Mouse (Mus musculus) liver, embryonic 13.5 days (tissue): ENCODE measurements around the gene Atp13a5. TPM values are rescaled to one million over a fixed set of nuclear protein-coding genes. Genes with fewer than 3 reads are reported as not detected.

Experiments
- ATAC-seq: fragments of 200-750 bp; cut with Nextera tagmentation; 2 replicates; pipeline ENCODE4 v1.8.0; 2017; ENCODE audit warnings: low read depth, mild to moderate bottlenecking, moderate number of reproducible peaks, moderate library complexity
- DNase-seq: peaks from one replicate; pipeline ENCODE4 v3.0.0; 2022
- H3K27ac ChIP-seq: fragments of 300-500 bp; sonication (generic); 2 replicates; pipeline ENCODE4 v1.5.1; 2015; ENCODE audit warnings: moderate library complexity, mild to moderate bottlenecking, inconsistent platforms
- H3K27me3 ChIP-seq: fragments of 300-500 bp; sonication (generic); 2 replicates; pipeline ENCODE4 v1.6.1; 2015; ENCODE audit warnings: mild to moderate bottlenecking, inconsistent platforms
- H3K36me3 ChIP-seq: fragments of 300-500 bp; sonication (generic); 2 replicates; pipeline ENCODE4 v1.6.1; 2015; ENCODE audit warnings: mild to moderate bottlenecking, inconsistent platforms
- H3K4me1 ChIP-seq: fragments of 300-500 bp; sonication (generic); replicated peaks from 2 replicates; pipeline ENCODE4 v1.6.1; 2015; ENCODE audit warnings: inconsistent platforms
- H3K4me2 ChIP-seq: fragments of 300-500 bp; sonication (generic); 2 replicates; pipeline ENCODE4 v1.6.1; 2015; ENCODE audit warnings: inconsistent platforms, mild to moderate bottlenecking, moderate library complexity
- H3K4me3 ChIP-seq: fragments of 300-500 bp; sonication (generic); replicated peaks from 2 replicates; pipeline ENCODE4 v1.5.1; 2015; ENCODE audit warnings: mild to moderate bottlenecking, inconsistent platforms
- H3K9ac ChIP-seq: fragments of 300-500 bp; sonication (generic); 2 replicates; pipeline ENCODE4 v1.6.1; 2015; ENCODE audit warnings: mild to moderate bottlenecking, inconsistent platforms
- H3K9me3 ChIP-seq: fragments of 300-500 bp; sonication (generic); replicated peaks from 2 replicates; pipeline ENCODE4 v1.6.1; 2016; ENCODE audit warnings: inconsistent platforms
- WGBS: fragments of 180-500 bp; shearing (Covaris S2); methylation state at CpG from one replicate; pipeline ENCODE4 v1.1.7; 2015; ENCODE audit not compliant: insufficient replicate concordance; 5-methylcytosine and 5-hydroxymethylcytosine counted together
- polyA plus RNA-seq: library from polyadenylated mRNA; unstranded; fragments of >200 nt; fragmentation: Nextera tagmentation; extraction: Ambion mirVana; gene quantifications from 2 replicates; pipeline ENCODE4 v1.2.1, GENCODE M21; 2015

Gene Atp13a5
- polyA plus RNA-seq, 1 experiment from 2014 or later, result not detected

DNA sequence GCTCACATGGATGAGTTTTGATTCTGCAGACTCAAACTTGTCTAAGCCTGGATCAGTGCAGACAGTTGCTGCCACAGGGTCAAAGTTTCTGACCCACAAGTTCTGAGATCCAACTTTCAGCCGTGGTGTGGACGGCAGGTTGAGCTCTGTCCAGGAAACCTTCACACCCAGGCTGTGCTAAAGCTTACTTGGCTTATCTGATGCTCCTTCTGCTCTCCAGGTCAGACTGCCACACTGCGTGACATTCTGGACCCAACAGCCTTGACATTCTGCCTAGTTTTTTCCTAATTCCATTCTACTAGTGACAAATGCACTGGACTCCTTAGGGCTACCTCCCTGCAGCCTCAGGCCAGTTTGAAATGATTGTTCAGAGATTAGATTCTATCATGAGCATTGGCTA, 63.1 kb downstream of the Atp13a5 start:
- DNase-seq (no peak), ATAC-seq (no peak)
- Histone ChIP-seq H3K4me3 (no peak overlapping the region), H3K9ac (no peak overlapping the region), H3K9me3 (no peaks in the 10 kb centered on the region), H3K27me3 (no peaks in the 10 kb centered on the region), H3K4me2 (no peak overlapping the region), H3K27ac (no peak overlapping the region), H3K36me3 (no peaks in the 10 kb centered on the region), H3K4me1 (no peaks in the 10 kb centered on the region)
- WGBS, result 69% methylated on average over 3 of the region's 3 CpGs

DNA sequence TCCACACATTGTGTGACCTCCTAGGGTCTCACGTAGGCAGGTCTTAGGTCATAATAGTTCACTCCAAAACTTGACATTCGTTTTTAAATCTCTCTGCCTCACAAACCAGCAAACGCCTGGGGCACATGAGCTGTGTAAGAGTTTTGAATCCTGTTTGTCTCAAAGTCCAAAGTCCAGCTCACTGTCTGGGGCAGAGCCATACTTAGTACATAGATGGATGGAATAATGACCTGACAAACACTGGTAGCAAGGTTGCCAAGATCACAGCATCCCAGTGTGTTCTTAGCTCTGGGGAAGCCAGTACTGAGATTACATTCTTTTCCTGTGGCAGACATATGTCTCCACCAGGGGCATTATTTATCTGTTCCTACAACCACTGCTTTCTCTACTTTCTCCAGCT, 63.5 kb downstream of the Atp13a5 start:
- H3K27me3 ChIP-seq, result no peaks in the 10 kb centered on the region
- H3K9ac ChIP-seq, result no peak overlapping the region
- no peaks in the 10 kb centered on the region for H3K9me3 ChIP-seq
- no peak overlapping the region for H3K4me2 ChIP-seq
- H3K4me1 ChIP-seq, result no peaks in the 10 kb centered on the region
- DNase-seq, result no peak
- 54% methylated on average over 3 of the region's 3 CpGs for WGBS
- H3K36me3 ChIP-seq, result no peaks in the 10 kb centered on the region
- no peak overlapping the region for H3K4me3 ChIP-seq
- no peak overlapping the region for H3K27ac ChIP-seq
- no peak for ATAC-seq

DNA sequence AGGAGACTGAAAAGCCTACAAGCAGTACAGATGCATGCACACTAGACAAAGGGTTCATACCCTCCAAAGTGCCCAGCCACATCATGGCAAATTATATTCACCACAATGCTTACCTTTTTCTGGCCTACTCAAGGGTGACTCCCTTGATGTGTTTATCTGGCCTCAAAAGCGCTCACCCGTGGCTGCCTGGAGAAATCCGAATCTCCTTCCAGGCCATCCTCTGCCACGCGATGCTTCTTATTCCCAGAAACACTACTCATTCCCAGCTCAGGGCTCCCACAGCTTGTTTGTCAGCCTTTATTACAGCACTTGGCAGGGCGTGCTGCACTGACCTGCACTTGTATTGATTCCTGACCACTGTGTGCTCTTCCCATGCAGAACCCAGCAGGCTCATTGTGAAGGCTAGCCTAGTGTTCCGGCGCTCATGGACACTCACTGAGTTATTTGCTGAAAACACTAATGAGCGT, 80.9 kb downstream of the Atp13a5 start:
- Histone ChIP-seq H3K4me1 (no peaks in the 10 kb centered on the region), H3K27me3 (no peaks in the 10 kb centered on the region), H3K9ac (no peak overlapping the region), H3K4me3 (no peak overlapping the region), H3K4me2 (no peak overlapping the region), H3K36me3 (no peaks in the 10 kb centered on the region), H3K27ac (no peak overlapping the region), H3K9me3 (no peaks in the 10 kb centered on the region)
- 71% methylated on average over 9 of the region's 9 CpGs for WGBS
- DNase-seq (no peak), ATAC-seq (no peak)

DNA sequence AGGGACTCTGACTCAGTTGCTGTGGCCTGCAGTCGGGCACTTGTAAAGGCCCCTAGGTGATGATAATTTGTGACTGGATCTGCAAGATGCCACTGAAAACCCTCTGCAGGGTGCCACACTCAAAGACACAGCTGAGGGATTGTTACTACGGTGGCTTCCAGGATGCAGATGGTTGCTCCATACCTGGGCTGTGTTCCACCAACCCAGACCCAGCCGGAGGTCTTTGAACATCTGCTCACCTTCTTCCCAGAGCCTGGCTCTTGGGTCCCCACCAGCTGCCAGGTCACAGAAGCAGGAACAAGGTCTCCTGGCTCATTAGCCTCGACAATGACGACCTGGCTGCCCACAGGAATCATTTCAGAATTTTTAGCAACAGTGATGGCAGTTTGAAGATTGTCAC, 97.8 kb downstream of the Atp13a5 start:
- Histone ChIP-seq H3K27me3 (no peaks in the 10 kb centered on the region), H3K9me3 (0 out of 2 replicates have a peak, but pooled peaks cover 2% of the 10 kb centered on the region), H3K27ac (no peak overlapping the region), H3K9ac (no peak overlapping the region), H3K36me3 (no peaks in the 10 kb centered on the region), H3K4me3 (no peak overlapping the region), H3K4me1 (no peaks in the 10 kb centered on the region), H3K4me2 (no peak overlapping the region)
- 60% methylated on average over 5 of the region's 5 CpGs for WGBS
- no peak for ATAC-seq
- no peak for DNase-seq

DNA sequence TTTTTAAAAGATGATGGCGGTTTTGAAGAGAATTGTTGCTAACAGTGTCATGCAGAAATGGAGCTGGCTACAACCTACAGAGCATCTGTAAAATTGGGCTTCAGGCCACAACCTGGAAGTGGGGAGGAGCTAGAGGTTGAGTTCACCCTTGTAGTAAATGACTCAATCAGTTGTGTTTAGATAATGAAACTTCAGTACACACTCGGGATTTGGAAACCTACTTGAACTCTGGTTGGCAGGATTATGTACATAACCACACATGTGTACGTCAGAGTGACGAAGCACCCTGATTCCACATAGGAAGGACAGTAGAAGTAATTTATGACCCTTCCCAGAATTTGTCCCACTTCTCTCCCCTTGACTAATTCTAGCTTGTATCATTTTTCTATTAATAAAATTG, 124.2 kb downstream of the Atp13a5 start:
- WGBS, result 72% methylated on average over 4 of the region's 4 CpGs

DNA sequence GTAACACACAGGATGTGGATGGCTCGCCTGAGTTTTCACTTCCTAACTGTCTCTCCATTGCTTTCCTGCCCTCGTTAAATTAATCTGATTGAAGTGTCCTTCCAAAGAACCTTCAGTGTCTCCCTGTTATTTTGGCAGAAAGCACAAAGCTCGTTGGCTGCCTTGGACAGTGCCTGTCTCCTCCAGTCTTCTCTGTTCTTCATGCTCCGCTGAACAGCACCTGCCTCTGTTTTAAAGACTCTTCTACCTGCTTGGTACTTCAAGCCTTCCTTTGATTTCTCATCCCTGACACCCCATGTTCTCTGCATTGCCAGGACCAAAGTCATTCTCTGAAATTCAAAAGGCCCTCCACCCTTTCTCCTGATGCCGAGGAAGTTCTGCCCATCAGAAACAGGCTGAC, 142.6 kb downstream of the Atp13a5 start:
- Histone ChIP-seq H3K4me3 (no peak overlapping the region), H3K9ac (no peak overlapping the region), H3K27ac (no peak overlapping the region), H3K36me3 (no peaks in the 10 kb centered on the region), H3K9me3 (no peaks in the 10 kb centered on the region), H3K27me3 (no peaks in the 10 kb centered on the region), H3K4me2 (no peak overlapping the region), H3K4me1 (no peaks in the 10 kb centered on the region)
- WGBS, result 52% methylated on average over 5 of the region's 5 CpGs
- DNase-seq (no peak), ATAC-seq (no peak)

More for the DNA sequence above, 124.2 kb downstream of the Atp13a5 start:
- Histone ChIP-seq H3K4me2 (no peak overlapping the region), H3K27ac (no peak overlapping the region), H3K9me3 (no peaks in the 10 kb centered on the region), H3K4me1 (no peaks in the 10 kb centered on the region), H3K27me3 (no peaks in the 10 kb centered on the region), H3K4me3 (no peak overlapping the region), H3K9ac (no peak overlapping the region), H3K36me3 (no peaks in the 10 kb centered on the region)
- no peak for DNase-seq
- no peak for ATAC-seq

DNA sequence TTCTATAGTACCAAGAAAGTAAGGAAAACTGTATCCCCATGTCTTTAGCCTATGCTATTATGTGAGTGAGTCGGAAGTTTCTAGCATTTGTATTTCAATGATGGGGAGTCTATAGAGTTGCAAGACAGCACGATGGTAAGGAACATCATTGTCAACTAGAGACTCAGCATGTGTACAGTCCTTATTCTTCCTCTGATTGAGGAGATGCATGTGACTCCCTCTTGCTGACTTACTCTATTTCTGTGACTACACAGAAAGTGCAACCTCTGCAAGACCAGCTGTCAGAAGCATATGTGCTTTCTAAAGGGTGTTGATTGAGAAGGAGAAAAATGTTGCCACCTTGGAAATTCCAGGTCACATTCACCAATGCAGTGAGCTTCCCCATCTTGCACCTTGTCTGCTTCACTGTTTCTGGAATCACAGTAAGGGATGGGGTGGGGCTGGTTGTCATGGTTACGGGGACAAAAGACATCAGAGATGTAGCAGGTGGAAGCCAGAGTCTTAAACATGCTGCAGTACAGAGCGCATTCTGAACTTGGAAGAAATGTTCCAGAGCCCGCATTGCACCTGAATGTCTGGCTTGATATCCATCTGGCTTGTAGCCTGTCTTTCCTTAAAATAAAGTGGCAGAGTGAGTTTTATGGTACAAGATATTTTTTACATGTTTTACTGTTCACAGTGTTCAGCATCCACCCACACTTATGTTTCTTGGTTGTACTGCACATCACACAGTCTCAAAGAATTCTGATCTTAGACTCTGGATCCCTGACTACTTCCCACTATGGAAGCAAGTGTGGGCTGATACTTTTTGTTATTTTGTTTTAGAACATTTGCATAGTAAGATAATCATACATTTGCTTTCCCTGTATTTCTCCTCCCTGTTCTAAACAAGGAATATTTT, 161.9 kb downstream of the Atp13a5 start:
- Histone ChIP-seq H3K9me3 (no peaks in the 10 kb centered on the region), H3K4me1 (no peaks in the 10 kb centered on the region), H3K27ac (no peak overlapping the region), H3K4me2 (no peak overlapping the region), H3K27me3 (no peaks in the 10 kb centered on the region), H3K9ac (no peak overlapping the region), H3K4me3 (no peak overlapping the region), H3K36me3 (no peaks in the 10 kb centered on the region)
- 70% methylated on average over 5 of the region's 5 CpGs for WGBS
- DNase-seq (no peak), ATAC-seq (no peak)

DNA sequence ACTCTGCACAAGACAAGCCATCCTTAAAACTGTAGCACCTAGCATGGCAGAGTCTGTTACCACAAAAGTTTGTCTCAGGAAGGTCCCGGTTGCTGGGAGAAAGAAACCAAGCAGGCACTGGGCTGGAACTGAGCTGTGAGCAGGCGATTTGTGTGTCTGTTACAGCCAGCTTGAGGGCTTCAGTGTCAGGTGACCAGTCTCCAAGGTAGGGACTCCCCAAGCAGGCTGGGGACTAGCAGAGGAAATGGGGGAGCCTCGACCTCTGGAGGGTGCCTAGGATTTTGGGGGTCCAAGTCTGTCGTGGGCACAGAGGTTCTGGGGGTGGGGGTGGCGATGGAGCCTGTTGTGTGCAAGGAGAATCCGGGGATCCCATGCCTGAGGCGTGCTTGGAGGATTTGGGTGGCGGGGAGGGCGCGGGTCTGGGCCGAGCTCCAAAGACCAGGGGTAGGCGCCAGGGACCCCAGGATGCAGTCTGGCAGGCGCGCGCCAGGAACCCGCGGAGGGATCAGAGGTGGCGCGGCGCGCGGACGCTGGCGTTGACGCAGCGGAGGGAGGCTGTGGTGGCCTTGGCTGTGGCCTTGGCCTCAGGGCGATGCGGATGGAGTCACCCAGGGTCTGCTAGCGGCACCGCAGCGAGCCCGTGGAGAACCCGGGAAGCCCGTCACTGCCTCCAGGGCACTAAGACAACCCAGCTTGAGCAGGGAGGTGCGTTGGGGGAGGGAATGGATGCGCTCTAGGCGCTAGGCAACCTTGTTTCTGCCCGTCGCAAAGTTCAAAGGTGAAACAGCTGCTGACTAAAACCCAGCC, 168.7 kb downstream of the Atp13a5 start, which contains the start of gene Hrasls:
Hrasls (plus strand) TSS at position 91 of the 807 bp plus-strand sequence.
- 3% methylated on average over 39 of the region's 39 CpGs for WGBS
- no peaks in the 10 kb centered on the region for H3K9me3 ChIP-seq
- H3K4me3 ChIP-seq, result peak within 1 kb of the TSS; percentile 21
- H3K27me3 ChIP-seq, result 0 out of 2 replicates have a peak, but pooled peaks cover 12% of the 10 kb centered on the region
- peak within 1 kb of the TSS; percentile 50 for H3K4me2 ChIP-seq
- H3K27ac ChIP-seq, result no peak within 1 kb of the TSS
- DNase-seq (no peak), ATAC-seq (no peak)
- no peak within 1 kb of the TSS for H3K9ac ChIP-seq
- no peaks in the 10 kb centered on the region for H3K36me3 ChIP-seq
- H3K4me1 ChIP-seq, result no peaks in the 10 kb centered on the region

DNA sequence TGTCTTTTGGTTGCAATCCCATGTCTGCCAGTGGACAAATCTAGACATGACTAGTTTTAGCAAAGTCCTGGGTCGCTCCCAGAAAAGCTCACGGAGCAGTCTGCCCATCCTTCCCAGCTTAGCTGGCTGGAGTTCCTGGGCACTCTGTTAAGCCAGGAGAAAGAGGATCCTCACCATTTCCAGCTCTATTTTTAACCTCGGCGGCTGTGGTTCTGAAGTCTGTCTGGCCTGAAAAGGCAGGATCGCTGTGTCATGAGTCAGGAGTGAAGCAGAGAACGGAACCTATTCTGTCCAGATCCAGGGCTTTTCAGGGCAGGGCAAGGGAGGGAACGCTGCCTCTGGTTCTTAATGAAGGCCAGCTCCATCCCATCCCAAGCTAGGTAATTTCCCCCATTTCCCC, 169.7 kb downstream of the Atp13a5 start:
- no peak overlapping the region for H3K9ac ChIP-seq
- H3K4me2 ChIP-seq, result no peak overlapping the region
- no peaks in the 10 kb centered on the region for H3K36me3 ChIP-seq
- 0 out of 2 replicates have a peak, but pooled peaks cover 12% of the 10 kb centered on the region for H3K27me3 ChIP-seq
- no peaks in the 10 kb centered on the region for H3K4me1 ChIP-seq
- H3K27ac ChIP-seq, result no peak overlapping the region
- 49% methylated on average over 7 of the region's 7 CpGs for WGBS
- H3K4me3 ChIP-seq, result no peak overlapping the region
- H3K9me3 ChIP-seq, result no peaks in the 10 kb centered on the region
- DNase-seq (no peak), ATAC-seq (no peak)

DNA sequence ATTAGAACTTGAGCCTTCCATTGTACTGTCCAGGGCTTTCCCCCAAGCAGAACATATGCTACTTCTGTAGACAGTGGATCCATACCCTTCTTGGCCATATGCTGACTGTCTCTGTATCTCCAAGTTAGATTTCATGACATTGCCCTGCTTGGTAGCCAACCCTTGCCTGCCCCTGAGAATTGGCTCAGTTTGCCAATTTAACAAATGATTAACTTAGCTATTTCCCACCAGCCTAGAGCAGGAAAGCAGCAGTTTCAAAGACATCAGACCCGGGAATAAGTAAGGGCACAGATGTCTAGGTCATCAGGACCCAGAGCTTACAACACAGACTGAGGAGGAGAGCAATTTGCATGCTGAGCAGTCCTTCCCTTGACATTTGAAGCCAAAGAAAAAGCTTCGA, 173.0 kb downstream of the Atp13a5 start:
- H3K9ac ChIP-seq, result no peak overlapping the region
- no peak for ATAC-seq
- H3K9me3 ChIP-seq, result no peaks in the 10 kb centered on the region
- H3K36me3 ChIP-seq, result no peaks in the 10 kb centered on the region
- H3K4me1 ChIP-seq, result no peaks in the 10 kb centered on the region
- H3K4me3 ChIP-seq, result no peak overlapping the region
- H3K27ac ChIP-seq, result no peak overlapping the region
- no peak overlapping the region for H3K4me2 ChIP-seq
- DNase-seq, result no peak
- 0 out of 2 replicates have a peak, but pooled peaks cover 6% of the 10 kb centered on the region for H3K27me3 ChIP-seq
- 39% methylated on average over 2 of the region's 2 CpGs for WGBS

DNA sequence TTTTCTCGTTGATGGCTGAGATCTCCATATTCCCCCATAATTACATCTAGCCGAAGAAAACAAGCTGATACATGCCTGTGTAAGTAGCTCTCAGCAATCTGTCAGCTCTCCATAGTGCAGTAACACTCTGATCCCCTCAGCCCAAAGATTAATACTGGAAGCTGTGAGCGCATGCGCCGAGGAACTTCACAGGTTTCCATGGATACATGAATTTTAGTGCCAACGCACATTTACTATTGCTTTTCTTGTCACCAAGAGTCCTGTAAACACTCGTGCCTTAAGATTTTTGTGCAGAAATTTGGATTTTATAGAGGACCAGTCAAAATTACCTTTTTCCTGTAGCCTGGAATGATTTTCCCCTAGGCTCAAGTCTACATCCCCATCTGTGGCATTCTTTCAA, 173.7 kb downstream of the Atp13a5 start:
- no peaks in the 10 kb centered on the region for H3K36me3 ChIP-seq
- H3K4me2 ChIP-seq, result no peak overlapping the region
- H3K4me3 ChIP-seq, result no peak overlapping the region
- DNase-seq, result no peak
- 74% methylated on average over 7 of the region's 7 CpGs for WGBS
- no peak overlapping the region for H3K9ac ChIP-seq
- H3K27ac ChIP-seq, result no peak overlapping the region
- H3K9me3 ChIP-seq, result no peaks in the 10 kb centered on the region
- H3K27me3 ChIP-seq, result 0 out of 2 replicates have a peak, but pooled peaks cover 3% of the 10 kb centered on the region
- H3K4me1 ChIP-seq, result no peaks in the 10 kb centered on the region
- ATAC-seq, result no peak
